Mouse (Mus musculus) adrenal gland, postnatal 4 days (tissue): ENCODE measurements around the gene Gm45062. TPM values are rescaled to one million over a fixed set of nuclear protein-coding genes. Genes with fewer than 3 reads are reported as not detected.
"Not testable (repeated sequence)": the region's sequence is repeated elsewhere in the genome, so short reads cannot be mapped to it uniquely, and the experiment has no call there.

Experiments used
- DNase-seq, 2 experiments: peaks; one replicate each; pipeline ENCODE4 v3.0.0; 2021 to 2022; ENCODE audit warnings: low spot score in 2 of 2, mixed read lengths in 2 of 2
- total RNA-seq, 2 experiments: library from RNA; stranded (reverse); gene quantifications; 2 replicates each; pipeline ENCODE4 v1.2.3; 2021

The Gm45062 gene
- total RNA-seq, 2 experiments from 2014 or later = not detected

DNA sequence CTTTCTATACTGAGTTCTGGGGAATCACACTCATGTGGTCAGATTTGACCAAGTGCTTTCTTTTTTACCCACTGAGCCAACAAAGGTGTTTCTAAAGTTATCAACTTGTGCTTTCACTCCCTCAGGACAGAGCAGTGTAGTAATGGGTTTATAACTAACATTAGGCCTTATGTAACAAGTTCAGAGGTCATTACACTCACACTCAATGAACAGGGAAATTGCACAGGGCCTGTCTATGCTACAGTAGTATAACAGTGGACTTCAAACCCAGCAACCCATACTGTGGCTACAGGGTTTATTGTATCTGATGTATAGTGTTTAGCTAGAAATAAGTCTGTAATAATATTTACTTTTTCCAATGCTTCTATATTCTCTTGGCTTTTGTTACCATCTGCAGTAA is 247.4 kb downstream of the Gm45062 start:
- no peak for DNase-seq

DNA sequence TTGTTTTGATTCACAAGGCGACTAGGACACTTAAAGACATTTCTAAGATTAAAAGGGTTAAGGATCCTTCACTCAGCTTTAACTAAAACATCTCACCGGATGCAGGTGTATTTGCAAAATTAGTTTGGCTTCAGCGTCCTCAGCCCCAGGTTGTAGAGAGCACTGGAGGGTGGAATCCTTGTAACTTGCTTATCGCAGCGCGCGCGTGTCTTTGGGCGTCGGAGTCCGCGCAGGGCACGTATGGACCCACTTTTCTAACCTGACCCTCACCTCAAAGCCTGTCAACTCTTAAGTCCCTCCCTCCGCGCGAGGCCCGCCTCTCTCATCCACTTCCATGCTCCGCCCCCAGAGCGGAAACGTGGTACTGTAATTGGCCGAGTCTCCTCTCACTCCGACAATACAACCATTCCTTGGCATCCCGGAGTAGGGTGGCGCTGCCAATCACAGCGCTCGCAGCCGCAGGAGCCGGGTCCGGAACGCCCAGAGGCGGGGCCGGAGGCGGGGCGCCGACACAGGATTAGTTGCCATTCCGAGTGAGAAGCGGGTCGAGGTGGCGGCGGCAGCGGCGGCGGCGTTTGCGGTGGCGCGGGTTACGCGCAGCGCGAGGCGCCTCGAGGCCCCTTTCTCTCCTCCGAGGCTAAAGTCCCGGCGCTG is 249.8 kb downstream of the Gm45062 start:
- DNase-seq = peak; percentile 96 to 97

DNA sequence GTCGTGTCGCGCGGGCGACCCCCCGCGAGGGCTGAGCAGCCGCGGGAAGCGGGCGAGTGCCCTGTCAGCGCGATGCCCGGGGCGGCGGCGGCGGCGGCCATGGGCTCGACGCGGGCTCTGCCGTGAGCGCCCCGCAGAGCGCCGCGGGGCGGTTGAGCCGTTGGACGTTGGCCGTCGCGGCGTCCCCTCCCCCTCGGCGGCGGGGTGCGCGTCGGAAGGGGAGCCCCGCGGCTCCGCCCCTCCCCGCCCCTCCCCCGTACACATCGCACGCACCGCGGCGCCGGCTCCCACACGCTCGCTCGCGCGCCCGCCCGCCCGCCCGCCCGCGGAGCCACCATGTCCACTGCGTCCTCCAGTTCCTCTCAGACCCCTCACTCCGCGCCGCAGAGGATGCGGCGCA is 250.3 kb downstream of the Gm45062 start, which contains the start of gene Glcci1:
Gene Glcci1, plus strand, starts transcription at position 50 of the 400 bp plus-strand sequence.
- peak in 1 of 2 experiments; percentile 38 for DNase-seq

DNA sequence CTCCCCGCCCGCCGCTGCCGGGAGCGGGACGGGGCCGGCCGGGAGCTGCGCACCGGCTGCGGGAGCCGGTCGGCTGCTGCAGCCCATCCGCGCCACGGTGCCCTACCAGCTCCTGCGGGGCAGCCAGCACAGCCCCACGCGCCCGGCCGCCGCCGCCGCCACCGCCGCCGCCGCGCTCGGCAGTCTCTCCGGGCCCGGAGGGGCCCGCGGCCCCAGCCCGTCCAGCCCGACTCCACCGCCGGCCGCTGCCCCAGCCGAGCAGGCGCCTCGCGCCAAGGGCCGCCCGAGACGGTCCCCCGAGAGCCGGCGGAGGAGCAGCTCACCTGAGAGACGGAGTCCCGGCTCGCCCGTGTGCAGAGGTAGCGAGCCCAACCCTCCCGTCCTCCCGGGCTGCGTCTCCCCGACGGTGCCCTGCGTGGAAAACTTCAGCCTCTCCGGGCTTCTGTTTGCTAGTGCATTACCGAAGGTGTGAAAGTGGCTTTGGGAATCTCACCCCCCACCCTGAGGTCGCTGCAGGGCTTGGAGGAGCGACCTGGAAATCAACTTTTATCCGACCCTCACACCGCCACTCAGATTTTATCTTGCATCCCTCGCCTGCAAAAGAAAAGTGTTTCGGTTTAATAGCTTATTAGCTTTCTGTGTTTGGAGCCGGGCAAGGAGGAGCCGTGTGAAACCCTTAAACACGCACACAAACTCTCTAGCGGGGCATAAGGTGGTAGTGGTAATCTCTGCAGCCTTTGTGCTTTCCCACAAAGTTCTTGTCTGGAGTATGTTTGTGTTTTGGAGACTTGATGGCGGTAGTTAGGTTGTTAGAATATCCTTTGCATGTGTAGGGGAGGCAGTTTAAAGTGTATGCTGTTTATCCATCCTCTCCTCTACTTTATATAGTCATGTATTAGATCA is 251.0 kb downstream of the Gm45062 start:
- DNase-seq = peak; percentile 7 to 14

DNA sequence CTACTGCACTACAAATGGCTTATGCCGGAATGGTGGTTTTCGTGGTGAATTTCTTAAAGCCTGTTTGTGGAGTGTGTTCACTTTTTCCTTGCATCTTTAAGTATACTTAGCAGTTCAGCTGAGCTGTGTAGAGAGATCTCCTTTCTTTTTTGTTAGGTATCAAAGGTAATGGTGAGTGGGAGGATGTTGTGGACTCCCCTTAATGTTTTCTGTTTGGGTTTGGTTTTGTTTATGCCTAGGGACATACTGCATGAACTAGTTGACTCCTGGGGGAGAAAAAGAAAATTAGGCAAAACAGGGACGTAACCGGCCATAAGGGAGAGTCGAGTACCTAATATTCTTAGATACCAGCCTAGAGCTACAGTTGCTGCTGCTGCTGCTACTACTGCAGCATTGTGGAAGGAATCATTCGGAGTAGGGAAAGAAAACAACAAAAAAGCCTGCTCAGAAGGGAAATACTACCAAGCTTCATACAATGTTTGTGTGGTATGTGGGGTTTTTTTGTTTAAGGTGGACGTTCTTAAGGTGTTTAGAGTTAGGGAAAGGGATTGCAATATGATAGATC is 251.7 kb downstream of the Gm45062 start:
- no peak for DNase-seq

DNA sequence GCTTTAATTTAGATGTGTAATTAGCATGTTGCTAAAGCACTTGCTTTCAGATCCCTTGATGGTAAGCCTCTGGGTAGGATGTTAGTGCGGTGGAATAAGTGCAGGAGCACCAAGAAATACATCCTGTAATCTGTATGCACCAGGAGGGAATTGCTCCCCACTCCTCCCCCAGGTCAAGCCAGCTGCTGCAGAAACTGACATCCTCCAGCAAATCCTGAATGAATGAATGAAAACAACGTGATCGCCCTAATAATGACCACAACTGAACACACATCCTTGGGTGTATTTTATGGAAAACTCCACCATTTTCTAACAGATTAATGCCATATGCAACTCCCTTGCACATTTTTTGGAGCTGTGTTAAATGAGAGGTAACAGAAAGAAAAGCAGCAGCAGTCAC is 252.2 kb downstream of the Gm45062 start:
- DNase-seq = no peak

DNA sequence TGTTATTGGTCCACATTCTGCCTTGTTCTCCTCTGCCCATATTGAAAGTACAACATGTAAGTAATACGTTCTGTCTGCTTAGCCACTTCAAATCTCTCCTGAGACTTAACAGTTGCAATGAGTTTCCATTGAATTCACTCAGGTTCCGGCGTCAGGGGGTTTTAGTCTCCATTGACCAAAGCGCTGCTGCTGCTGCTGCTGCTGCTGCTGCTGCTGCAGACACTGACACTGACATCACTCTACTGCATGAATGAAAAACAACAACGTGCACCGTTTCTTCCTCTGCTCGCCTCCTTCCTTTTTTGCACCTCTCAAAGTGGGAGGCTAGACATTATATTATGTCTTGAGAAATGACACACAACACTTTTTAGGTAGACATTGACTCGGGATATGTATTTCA is 253.2 kb downstream of the Gm45062 start:
- no peak for DNase-seq

DNA sequence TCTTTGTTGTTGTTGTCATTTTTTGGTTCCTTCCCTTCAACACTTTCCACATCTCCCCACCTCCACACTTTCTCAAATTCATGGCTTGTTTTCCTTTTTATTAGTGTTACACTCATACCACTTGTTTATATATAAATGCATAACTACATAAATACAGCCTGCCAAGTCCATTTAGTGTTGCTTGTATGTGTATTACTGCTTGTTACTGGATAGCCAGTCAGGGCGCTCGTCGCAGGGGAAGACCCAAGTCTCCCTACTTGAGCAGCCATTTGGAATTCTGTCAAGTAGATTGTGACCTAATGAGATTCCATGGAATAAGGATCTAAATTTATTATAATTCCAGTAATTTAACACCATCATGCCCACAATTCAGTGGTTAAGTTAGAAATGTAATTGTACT is 260.4 kb downstream of the Gm45062 start:
- DNase-seq = no peak

DNA sequence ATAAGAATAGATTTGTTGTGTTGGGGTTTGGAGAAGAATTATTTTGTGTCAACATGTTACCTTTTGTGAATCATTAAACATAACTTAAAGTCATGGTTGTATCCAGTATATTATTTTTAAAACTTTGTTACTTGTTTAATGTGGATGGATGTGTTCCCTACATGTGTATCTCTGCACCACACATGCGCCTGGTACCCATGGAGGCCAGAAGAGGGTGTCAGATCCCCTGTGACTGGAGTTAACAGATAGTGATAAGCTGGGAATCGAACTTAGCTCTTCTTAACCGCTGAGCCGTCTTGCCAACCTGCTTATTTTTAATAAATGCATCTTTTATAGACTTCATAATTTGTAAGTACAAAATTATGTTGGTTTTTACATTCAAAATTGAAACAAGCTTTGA is 262.0 kb downstream of the Gm45062 start:
- no peak for DNase-seq

DNA sequence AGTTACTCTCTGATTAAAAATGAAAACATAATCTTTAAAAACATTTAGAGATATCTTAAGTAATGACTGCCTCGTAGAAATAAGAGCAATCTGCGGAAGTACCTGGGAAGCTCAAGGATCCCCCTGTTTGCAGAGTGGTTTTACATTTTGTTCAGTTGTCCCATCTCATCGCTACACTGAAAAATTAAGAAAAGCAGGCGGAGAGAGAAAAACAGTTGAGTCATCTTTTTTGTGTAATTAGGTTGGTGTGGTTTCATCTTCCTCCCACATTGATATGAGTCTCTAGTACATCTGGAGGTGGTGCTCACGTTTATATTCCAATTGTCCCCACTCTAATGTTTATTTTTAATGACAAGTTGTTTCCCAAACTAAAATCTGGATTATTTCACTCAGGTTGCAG is 265.5 kb downstream of the Gm45062 start:
- DNase-seq = no peak

DNA sequence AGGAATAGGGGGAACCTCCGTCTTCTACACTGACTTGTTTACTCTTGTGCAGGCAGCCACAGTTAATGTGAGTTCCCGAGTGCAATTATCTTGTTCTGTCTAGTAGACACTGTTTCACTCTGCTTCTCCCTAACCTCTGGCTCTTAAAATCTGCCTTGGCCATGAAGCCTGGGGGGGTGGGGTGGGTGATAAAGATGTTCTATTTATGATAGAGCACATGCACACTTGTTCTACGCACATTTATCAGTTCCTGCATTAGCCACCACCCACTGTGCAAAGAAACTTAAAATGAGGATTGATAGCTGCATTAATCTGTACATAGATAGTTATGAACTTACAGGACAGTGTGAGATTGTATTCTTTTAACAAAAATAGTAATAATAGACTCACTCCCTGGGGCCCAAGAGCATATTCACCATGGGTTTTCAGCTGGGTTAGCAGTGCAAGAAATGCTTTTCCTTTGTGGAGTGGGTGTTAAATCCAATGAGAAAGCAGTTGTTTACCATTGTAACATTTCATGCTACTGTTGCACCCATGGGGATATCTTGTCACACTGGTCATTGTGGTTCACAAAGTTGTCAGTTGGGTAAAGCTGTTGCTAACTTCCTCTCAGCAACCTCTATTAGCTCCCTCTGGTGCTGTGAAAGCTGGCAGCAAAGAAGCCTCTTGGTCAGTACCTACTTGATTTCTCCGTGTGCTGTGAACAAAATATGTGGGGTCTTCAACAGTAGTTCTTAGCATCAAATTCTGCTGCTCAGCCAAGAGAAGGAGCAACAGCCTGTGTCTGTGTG is 272.0 kb downstream of the Gm45062 start:
- DNase-seq = no peak

DNA sequence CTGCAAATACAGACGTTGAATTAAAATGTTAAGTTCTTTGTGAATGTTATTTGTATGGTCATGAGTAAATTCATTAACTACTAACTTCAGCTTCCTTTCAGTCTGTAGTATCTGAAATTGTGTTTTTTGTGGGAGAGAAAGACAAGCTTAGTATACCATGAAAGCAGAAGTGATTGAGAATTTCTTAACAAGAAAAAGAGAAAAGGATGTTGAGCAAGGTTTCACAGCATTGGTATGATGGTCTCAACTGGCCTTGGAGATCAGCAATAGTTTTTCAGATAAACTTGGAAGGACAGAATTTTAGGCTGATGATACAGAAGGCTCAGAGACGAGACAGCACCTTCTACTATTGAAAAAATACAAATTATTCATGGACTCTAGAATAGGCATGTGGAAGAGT is 277.7 kb downstream of the Gm45062 start:
- DNase-seq = no peak

DNA sequence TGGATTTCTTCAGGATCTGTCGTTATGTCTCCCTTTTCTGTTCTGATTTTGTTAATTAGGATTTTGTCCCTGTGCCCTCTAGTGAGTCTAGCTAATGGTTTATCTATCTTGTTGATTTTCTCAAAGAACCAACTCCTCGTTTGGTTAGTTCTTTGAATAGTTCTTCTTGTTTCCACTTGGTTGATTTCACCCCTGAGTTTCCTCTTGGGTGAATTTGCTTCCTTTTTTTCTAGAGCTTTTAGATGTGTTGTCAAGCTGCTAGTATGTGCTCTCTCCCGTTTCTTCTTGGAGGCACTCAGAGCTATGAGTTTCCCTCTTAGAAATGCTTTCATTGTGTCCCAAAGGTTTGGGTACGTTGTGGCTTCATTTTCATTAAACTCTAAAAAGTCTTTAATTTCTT is 282.3 kb downstream of the Gm45062 start:
- DNase-seq = not testable (repeated sequence)

DNA sequence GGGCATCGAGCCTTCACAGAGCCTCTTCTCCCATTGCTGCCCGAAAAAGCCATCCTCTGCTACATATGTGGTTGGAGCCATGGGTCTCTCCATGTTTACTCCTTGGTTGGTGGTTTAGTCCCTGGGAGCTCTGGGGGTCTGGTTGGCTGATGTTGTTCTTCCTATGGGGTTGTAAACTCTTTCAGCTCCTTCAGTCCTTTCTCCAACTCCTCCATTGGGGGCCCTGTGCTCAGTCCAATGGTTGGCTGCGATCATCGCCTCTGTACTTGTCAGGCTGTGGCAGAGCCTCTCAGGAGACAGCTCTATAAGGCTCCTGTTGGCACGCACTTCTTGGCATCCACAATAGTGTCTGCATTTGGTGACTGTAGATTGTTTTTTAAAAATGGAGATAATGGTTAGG is 285.6 kb downstream of the Gm45062 start:
- no peak for DNase-seq

DNA sequence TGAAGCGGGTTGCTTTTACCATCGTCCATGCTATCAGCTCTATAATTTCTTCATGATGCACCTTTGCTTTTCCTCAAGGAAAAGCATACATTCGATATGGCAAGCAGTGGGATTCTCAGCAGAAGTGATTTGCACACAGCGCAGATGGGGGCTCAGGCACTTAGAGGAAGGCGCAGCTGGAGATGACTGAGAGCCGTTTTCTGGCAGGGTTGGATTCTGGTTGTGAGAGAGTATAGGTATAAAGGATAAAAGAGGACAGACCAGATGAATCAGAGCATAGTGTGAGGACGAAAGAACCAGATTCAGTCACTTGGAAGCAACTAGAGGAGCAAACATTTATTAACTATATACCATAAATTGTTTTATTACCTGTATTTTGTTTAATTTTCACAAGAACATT is 286.5 kb downstream of the Gm45062 start:
- DNase-seq = no peak

DNA sequence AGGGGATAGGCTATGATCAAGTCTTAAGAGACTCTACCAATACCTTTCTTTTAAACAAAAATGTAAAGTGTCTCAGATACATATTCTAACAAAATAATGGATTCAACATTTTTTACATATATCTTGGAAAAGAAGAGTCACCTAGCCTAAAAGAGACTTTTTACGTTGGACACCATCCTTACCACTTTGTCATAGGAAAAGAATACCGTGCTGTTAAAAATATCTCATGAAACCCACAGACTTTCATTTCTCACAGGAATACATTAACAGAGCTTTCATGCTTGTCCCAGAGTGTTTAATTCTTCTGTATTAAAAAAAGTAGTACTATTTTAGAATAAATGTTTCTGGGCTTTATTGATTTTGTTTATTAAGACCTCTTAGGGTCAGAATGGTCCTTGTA is 291.9 kb downstream of the Gm45062 start:
- DNase-seq = no peak

DNA sequence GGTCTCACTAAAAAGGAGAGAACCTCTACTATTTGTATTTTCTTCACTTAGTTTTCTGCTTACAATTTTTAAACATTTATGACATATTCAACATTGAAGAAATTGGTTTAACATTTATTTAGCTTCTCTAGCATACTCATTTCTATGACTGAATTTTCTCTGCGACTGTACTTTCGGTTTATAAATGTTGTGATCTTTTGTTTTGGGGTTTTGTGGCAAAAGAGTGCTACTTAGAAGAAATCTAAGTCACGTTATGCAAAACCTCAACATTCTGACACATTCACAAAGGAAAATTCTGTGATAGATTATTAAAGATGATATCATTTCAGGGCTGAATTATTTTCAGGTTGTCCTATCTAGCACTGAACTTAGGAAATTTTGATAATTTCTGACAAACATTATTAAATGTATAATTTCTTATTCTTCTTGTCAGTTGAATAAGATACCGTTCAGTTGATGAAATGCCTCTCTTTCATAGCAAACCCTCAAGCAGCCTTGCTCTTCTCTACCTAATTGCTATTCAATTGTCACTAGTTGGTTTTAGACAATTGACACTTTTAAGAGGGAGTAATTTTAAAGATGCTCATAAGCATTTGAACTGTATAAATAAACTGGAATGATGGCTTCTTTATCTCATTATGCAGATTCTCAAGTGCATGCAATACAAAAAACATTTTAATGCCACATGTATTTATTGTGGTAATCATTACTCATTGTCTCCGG is 297.8 kb downstream of the Gm45062 start:
- no peak for DNase-seq

DNA sequence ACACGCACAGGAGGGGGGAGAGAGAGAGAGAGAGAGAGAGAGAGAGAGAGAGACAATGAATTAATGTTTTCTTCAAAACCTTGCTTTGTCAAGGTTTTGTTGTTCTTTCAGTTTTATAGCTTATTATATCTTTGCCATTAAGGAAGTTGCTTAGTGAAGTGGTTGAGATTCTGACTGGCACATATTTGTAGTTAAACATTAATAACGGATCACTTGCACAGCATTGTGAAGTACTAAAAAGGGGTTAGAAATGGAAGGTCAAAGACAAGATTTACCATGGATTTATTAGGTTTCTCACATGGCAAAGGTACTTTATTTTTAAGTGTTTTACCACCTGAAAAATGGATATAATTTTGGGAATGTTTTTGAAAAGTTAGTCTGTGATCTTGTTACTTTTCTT is 301.4 kb downstream of the Gm45062 start:
- DNase-seq = no peak

DNA sequence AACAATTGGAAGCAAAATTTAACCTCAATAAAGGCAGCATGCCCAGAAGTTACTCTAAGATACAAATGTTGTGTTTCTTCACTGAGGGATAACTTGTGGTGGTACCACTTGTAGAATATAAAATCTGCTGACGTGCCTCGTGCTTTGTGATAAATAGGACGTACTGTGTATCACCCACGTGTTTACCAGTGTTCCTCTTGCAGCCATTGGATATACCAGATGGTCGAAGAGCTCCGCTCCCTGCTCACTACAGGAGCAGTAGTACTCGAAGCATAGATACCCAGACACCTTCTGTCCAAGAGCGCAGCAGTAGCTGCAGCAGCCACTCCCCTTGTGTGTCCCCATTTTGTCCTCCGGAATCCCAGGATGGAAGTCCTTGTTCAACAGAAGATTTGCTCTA is 323.1 kb downstream of the Gm45062 start:
- no peak for DNase-seq

DNA sequence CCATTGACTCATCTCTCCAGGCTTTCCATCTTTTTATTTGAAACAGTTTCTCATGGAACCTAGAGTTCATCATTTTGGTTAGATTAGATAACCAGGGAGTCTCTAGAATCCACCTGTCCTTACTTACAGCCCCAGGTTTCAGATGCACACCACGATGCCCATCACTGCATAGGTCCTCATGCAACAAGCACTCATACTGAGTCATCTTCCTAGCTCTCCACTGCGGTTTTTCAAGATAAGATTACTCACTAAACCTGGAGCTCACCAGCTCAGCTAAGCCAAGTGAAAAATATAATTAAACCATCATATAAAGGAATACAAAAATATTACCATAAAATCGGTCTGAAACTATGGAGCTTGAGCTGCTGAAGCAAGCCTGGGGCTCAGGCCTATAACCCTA is 324.6 kb downstream of the Gm45062 start:
- DNase-seq = no peak

DNA sequence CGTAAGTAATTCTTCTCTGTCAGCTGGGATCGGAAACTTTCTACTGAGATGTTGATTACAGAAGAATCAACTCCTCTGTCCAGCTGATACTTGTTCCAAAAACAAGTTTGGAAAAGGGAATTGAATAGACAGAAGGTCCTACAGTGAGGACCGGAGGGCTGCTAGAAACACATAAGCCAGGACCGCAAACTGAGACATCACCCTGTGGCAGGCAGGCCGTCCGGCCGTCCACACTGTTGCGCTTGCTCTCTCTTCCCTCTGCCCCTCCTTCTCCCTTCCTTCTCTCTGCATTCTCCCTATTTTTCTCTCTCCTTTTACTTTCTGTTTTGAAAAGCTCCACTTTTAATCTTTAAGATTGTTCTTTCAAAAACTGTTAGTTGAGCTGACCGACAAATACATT is 332.4 kb downstream of the Gm45062 start:
- DNase-seq = no peak
